Mouse (Mus musculus) midbrain, embryonic 14.5 days (tissue): ENCODE measurements around the gene Maf. TPM values are rescaled to one million over a fixed set of nuclear protein-coding genes. Genes with fewer than 3 reads are reported as not detected.
A peak's percentile ranks its signal among the peaks of the same experiment; 100 is the strongest.

Experiments
- ATAC-seq: fragments of 200-750 bp; cut with Nextera tagmentation; 2 replicates; pipeline ENCODE4 v1.8.0; 2017; ENCODE audit warnings: moderate number of reproducible peaks, moderate library complexity; ENCODE audit not compliant: low FRiP score, low TSS enrichment
- DNase-seq: peaks from one replicate; pipeline ENCODE4 v3.0.0-alpha.2; 2015
- H3K27ac ChIP-seq: fragments of 300-500 bp; sonication (generic); replicated peaks from 2 replicates; pipeline ENCODE4 v1.5.1; 2014; ENCODE audit warnings: mild to moderate bottlenecking, low read depth, low read length, moderate library complexity
- H3K27me3 ChIP-seq: fragments of 300-500 bp; sonication (generic); 2 replicates; pipeline ENCODE4 v1.6.1; 2014; ENCODE audit warnings: low read length, control low read depth, mixed read lengths; ENCODE audit not compliant: control insufficient read depth, insufficient read depth
- H3K36me3 ChIP-seq: fragments of 300-500 bp; sonication (generic); 2 replicates; pipeline ENCODE4 v1.6.1; 2014; ENCODE audit warnings: low read length, control low read depth; ENCODE audit not compliant: control insufficient read depth, insufficient read depth
- H3K4me1 ChIP-seq: fragments of 300-500 bp; sonication (generic); 2 replicates; pipeline ENCODE4 v1.6.1; 2014; ENCODE audit warnings: mild to moderate bottlenecking, antibody characterized with exemption, low read length, control low read depth; ENCODE audit not compliant: control insufficient read depth, insufficient read depth
- H3K4me2 ChIP-seq: fragments of 300-500 bp; sonication (generic); 2 replicates; pipeline ENCODE4 v1.6.1; 2014; ENCODE audit warnings: mild to moderate bottlenecking, low read length, moderate library complexity
- H3K4me3 ChIP-seq: fragments of 300-500 bp; sonication (generic); replicated peaks from 2 replicates; pipeline ENCODE4 v1.5.1; 2014; ENCODE audit warnings: low read depth, low read length
- H3K9ac ChIP-seq: fragments of 300-500 bp; sonication (generic); replicated peaks from 2 replicates; pipeline ENCODE4 v1.6.1; 2014; ENCODE audit warnings: mild to moderate bottlenecking, low read length, moderate library complexity
- H3K9me3 ChIP-seq: fragments of 300-500 bp; sonication (generic); 2 replicates; pipeline ENCODE4 v1.6.1; 2016; ENCODE audit warnings: low read length, control low read depth, mixed read lengths; ENCODE audit not compliant: control insufficient read depth
- WGBS: fragments of 180-500 bp; shearing (Covaris S2); extraction: QIAGEN DNeasy Blood & Tissue Kit; methylation state at CpG from one replicate; pipeline ENCODE4 v1.1.7; 2014; 5-methylcytosine and 5-hydroxymethylcytosine counted together
- polyA plus RNA-seq: library from polyadenylated mRNA; unstranded; fragments of >200 nt; fragmentation: Nextera tagmentation; extraction: Ambion mirVana; gene quantifications from 2 replicates; pipeline ENCODE4 v1.2.1, GENCODE M21; 2014

The Maf gene
- 9.6 and 10.0 TPM in 2 replicates for polyA plus RNA-seq

DNA sequence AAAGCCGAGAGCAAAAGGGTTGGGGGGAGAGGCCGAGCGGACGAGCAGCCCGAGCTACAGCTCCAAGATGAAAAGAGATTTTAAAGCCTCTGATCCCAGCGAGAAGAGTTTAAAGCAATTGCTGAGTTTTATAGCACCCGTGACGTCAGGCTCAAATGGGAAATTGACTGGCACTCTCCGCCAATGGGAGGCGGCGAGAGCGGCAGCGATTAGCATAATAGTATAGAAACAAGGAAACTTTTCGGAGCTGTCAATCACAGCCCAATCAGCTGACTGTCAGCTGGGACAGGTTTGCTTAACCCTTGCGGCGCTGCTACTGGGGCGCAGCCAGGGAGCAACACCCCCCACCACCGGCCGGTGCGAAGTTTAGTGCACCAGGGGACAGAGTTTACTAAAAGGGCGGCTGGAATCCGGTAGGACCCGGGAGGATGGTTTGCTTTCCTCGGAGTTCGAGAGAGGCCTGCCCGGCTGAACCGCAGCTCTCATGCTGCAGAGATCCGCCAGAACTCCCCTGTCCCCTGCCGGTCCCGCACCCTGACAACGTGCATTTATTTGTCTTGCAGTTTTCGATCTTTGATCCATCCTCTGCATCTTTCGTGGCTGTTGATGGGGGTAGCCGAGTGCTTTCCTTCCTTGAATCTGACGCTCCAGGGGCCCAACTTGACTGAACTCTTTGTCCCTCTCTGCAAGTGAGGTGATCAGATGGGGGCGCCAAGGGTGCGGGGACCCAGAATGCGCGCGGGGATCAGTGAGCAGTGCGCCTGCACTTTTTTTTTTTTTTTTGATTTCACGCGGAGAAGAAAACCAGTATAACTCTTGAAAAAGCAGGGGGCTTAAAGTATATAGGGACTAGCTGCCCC, at the start of gene Maf:
Gene Maf (minus strand): TSS at position 64 of the 860 bp plus-strand sequence.
- peak within 1 kb of the TSS; percentile 82 for H3K4me2 ChIP-seq
- H3K4me3 ChIP-seq, result peak within 1 kb of the TSS; percentile 48
- H3K27ac ChIP-seq, result peak within 1 kb of the TSS; percentile 75
- ATAC-seq (peak; percentile 63), DNase-seq (peak; percentile 90)
- peak within 1 kb of the TSS; percentile 50 for H3K9ac ChIP-seq
- H3K9me3 ChIP-seq, result no peaks in the 10 kb centered on the region
- under 1% methylated on average over 43 of the region's 43 CpGs for WGBS
- H3K4me1 ChIP-seq, result peaks cover 9% of the 10 kb centered on the region; the same call in 1 of the 2 replicates
- no peaks in the 10 kb centered on the region for H3K36me3 ChIP-seq
- H3K27me3 ChIP-seq, result peaks cover 28% of the 10 kb centered on the region; the same call in 1 of the 2 replicates

DNA sequence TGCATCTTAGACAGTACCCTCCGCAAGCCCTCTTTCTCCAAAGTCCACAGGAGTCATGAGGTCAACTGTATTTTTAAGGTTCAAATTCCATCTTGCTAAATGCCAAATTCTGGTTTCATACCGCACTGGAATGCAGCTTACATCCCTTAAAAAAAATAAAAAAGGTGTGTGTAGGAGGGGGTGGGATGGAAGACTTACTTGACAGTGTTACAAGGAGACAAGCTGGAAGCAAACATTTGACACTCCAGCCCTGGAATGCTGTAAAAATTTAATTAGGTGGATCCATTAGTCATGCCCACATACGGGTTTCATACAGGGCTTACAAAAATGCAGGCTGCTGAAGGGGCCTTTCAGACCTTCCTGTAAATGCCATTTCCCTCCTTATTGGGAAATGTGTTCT, 49.4 kb upstream of the Maf start:
- 73% methylated on average over 3 of the region's 3 CpGs for WGBS
- no peaks in the 10 kb centered on the region for H3K36me3 ChIP-seq

DNA sequence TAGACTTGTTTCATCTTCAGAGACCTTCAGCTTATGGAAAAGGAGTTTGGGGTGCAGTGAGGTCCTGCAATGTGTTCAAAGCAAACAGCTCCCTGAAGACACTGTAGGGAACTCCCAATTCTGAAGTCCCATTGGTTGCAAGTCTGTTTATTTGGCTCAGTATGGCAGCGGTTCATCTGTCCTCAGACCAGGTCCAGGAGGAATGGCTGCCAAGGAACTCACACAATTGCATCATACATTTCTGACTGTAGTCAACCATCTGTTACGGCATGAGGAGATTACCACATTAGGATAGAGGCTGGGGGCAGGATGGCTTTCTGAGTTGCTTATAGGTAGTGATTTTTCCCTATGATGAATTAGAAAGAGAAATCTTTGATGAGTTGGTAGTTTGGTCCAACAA, 48.4 kb upstream of the Maf start:
- H3K9me3 ChIP-seq, result no peaks in the 10 kb centered on the region
- H3K27ac ChIP-seq, result no peak overlapping the region
- no peak overlapping the region for H3K4me2 ChIP-seq
- H3K4me3 ChIP-seq, result no peak overlapping the region
- no peak for DNase-seq
- no peaks in the 10 kb centered on the region for H3K4me1 ChIP-seq
- H3K27me3 ChIP-seq, result no peaks in the 10 kb centered on the region
- ATAC-seq, result no peak
- no peak overlapping the region for H3K9ac ChIP-seq
- H3K36me3 ChIP-seq, result no peaks in the 10 kb centered on the region
- 91% methylated on average over 2 of the region's 2 CpGs for WGBS

More for the DNA sequence above, 49.4 kb upstream of the Maf start:
- Histone ChIP-seq H3K4me3 (no peak overlapping the region), H3K9ac (no peak overlapping the region), H3K9me3 (no peaks in the 10 kb centered on the region), H3K4me2 (no peak overlapping the region), H3K27me3 (no peaks in the 10 kb centered on the region), H3K4me1 (no peaks in the 10 kb centered on the region), H3K27ac (no peak overlapping the region)
- ATAC-seq (no peak), DNase-seq (no peak)

DNA sequence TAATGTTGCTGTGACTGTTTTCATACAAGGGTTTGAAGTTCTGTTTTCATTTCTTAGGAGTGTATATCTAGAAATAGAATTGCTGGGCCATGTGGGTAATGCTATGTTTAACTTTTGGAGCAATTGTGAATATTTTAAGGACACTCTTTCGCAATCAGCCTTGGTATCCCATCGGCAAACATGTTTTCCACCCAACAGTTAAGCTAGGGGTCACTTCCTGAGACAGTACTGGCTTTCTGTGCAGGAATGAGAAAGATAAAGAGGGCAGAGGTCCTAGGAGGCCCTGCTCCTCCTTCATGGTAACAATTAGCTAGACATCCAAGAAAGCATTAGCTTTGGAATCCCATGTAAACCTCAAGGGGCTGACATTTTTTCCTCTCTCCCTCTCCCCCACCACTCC, 47.1 kb upstream of the Maf start:
- 92% methylated on average over 2 of the region's 2 CpGs for WGBS
- Histone ChIP-seq H3K27ac (no peak overlapping the region), H3K4me1 (no peaks in the 10 kb centered on the region), H3K9ac (no peak overlapping the region), H3K4me2 (no peak overlapping the region), H3K4me3 (no peak overlapping the region), H3K27me3 (no peaks in the 10 kb centered on the region), H3K9me3 (no peaks in the 10 kb centered on the region), H3K36me3 (no peaks in the 10 kb centered on the region)
- DNase-seq (no peak), ATAC-seq (no peak)

DNA sequence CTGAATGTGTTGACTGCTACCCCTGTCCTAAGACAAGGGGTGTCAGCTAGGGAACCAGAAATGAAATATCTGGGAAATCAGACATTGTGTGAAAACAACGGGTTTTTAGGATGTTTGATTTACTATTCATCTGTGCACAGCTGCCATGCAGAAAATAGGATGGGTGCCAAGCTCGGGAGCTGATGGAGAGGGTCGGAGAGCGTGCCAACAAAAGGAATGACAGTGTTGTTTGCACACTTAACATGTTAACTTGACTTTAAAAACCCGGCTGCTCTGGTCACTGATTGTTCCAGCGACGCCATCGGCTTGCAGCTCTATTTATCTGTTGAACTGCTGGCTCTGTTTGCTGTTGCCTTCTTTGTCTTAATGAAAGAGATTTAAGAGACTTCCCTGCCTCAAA, 46.2 kb upstream of the Maf start:
- Histone ChIP-seq H3K9ac (no peak overlapping the region), H3K9me3 (no peaks in the 10 kb centered on the region), H3K4me3 (no peak overlapping the region), H3K27me3 (no peaks in the 10 kb centered on the region), H3K36me3 (no peaks in the 10 kb centered on the region), H3K27ac (no peak overlapping the region), H3K4me2 (no peak overlapping the region), H3K4me1 (no peaks in the 10 kb centered on the region)
- DNase-seq (peak; percentile 56), ATAC-seq (no peak)
- 31% methylated on average over 8 of the region's 8 CpGs for WGBS

DNA sequence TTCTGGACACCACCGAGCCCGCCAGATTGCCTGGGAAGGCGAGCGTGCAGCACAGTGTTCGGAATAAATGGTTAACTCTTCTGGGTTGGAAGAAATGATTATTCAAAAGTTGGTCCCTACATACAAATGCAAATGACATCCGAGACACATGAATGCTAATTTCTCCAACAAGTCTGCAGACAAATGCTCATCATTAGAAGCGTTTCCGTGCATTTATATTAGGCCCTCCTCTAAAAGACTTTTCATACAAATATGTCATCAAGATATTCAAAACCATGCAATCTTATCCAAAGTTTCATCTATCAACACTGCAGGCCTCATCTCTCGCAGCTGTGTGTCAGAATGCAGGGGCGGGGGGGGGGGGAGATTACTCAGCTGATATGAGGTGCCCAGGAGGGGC, 39.8 kb upstream of the Maf start:
- Histone ChIP-seq H3K27me3 (no peaks in the 10 kb centered on the region), H3K9me3 (no peaks in the 10 kb centered on the region), H3K4me2 (no peak overlapping the region), H3K9ac (no peak overlapping the region), H3K4me1 (no peaks in the 10 kb centered on the region), H3K4me3 (no peak overlapping the region), H3K27ac (no peak overlapping the region), H3K36me3 (no peaks in the 10 kb centered on the region)
- DNase-seq (no peak), ATAC-seq (no peak)
- WGBS, result 75% methylated on average over 10 of the region's 10 CpGs

DNA sequence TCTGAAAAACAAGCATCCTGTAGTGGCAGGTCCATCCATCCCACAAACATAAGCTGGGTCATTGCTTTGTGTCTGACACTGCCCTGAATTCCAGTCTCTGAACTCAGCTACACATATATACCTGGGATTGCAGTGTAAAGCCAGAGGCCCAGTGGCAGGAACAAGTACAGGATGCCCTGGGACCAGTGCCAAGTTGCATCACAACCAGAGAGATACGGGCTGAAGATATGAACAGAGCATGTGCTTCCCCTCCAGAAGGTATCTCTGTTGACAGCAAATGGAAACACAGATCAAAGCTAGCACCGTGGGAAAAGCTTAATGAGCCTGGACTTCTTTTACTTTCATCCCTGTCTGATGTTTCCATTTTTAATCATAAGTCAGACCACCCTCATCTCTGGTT, 38.1 kb upstream of the Maf start:
- Histone ChIP-seq H3K27me3 (no peaks in the 10 kb centered on the region), H3K9ac (no peak overlapping the region), H3K4me2 (no peak overlapping the region), H3K4me1 (no peaks in the 10 kb centered on the region), H3K4me3 (no peak overlapping the region), H3K9me3 (no peaks in the 10 kb centered on the region), H3K36me3 (no peaks in the 10 kb centered on the region), H3K27ac (no peak overlapping the region)
- WGBS, result 72% methylated on average over 2 of the region's 2 CpGs
- ATAC-seq, result no peak
- DNase-seq, result peak; percentile 17

DNA sequence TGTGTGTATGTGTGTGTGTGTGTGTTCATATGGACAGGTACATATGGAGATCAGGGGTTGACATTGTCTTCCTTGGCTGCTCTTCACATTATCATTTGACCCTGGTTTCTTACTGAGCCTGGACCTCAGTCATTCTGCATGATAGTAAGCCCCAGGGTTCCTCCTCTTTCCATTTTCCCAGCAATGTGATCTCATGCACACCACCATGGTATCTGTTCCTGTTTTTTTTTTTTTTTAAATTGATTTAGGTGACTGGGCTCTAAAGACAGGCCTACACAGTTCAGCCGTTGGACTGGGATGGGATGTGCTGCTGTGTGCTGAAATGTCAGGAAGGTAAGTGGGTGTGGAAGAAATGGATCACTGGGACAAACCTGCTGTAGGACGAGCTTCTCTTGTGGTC, 35.8 kb upstream of the Maf start:
- H3K36me3 ChIP-seq, result no peaks in the 10 kb centered on the region
- no peak overlapping the region for H3K4me2 ChIP-seq
- H3K9ac ChIP-seq, result no peak overlapping the region
- no peak for ATAC-seq
- H3K9me3 ChIP-seq, result no peaks in the 10 kb centered on the region
- H3K4me3 ChIP-seq, result no peak overlapping the region
- H3K27ac ChIP-seq, result no peak overlapping the region
- 84% methylated on average over 2 of the region's 2 CpGs for WGBS
- H3K27me3 ChIP-seq, result no peaks in the 10 kb centered on the region
- no peaks in the 10 kb centered on the region for H3K4me1 ChIP-seq
- no peak for DNase-seq

DNA sequence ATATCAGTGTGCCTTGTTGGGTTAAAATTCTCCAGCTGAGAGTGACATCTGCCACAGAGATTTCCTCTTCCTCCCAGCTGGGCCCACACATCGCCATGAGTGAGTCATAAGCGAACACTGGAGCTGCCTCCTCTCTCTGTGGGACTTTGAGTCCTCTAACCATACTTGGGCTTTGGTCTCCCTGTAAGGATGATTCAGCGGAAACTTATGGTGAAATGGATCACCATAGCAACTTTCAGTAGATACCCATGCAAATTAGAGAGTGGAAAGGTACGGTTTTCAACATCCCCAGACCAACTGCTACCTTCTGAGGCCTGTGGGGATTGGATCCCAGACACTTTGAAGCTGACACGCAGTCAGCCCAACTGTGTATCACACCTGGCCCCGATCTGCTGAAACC, 35.1 kb upstream of the Maf start:
- no peak overlapping the region for H3K9ac ChIP-seq
- WGBS, result 93% methylated on average over 6 of the region's 6 CpGs
- no peaks in the 10 kb centered on the region for H3K9me3 ChIP-seq
- DNase-seq, result no peak
- H3K27ac ChIP-seq, result no peak overlapping the region
- no peak overlapping the region for H3K4me2 ChIP-seq
- no peak for ATAC-seq
- H3K36me3 ChIP-seq, result no peaks in the 10 kb centered on the region
- no peaks in the 10 kb centered on the region for H3K27me3 ChIP-seq
- no peaks in the 10 kb centered on the region for H3K4me1 ChIP-seq
- no peak overlapping the region for H3K4me3 ChIP-seq
